Mouse (Mus musculus) kidney, adult 11 months (tissue): Measurements from ENCODE around the gene Plaur.
A peak's percentile ranks its signal among the peaks of the same experiment; 100 is the strongest.

Experiments used
- DNase-seq: peaks from one replicate; pipeline ENCODE4 v3.0.0; 2022

The Plaur gene

DNA sequence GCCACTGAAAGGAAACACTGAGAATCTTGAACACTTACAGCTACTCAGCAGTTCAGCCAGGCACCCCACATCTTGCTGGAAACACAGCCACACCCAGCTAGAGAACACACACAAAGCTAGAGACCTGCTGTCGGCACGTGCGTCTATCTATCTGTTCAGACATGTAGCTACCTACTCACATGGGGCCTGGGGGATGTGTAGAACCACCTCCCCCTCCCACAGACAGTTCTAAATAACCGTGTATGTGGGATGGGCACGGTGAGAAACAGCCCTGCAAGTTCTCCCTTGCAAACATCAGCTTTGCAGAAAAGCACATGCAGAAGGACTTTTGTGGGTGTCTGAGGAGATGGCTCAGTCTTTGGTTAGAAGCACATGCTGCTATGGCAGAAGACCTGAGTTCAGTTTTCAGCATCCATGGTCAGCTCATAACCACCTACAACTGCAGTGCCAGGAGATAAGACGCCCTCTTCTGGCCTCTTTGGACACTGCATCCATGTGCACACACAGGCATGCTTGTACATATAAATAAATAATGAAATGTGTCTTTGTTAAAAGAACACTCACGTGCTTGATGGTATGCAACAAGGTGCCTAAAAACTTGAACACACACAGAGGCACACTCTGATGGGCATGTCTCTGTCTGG is 15.5 kb upstream of the Plaur start:
- no peak for DNase-seq

DNA sequence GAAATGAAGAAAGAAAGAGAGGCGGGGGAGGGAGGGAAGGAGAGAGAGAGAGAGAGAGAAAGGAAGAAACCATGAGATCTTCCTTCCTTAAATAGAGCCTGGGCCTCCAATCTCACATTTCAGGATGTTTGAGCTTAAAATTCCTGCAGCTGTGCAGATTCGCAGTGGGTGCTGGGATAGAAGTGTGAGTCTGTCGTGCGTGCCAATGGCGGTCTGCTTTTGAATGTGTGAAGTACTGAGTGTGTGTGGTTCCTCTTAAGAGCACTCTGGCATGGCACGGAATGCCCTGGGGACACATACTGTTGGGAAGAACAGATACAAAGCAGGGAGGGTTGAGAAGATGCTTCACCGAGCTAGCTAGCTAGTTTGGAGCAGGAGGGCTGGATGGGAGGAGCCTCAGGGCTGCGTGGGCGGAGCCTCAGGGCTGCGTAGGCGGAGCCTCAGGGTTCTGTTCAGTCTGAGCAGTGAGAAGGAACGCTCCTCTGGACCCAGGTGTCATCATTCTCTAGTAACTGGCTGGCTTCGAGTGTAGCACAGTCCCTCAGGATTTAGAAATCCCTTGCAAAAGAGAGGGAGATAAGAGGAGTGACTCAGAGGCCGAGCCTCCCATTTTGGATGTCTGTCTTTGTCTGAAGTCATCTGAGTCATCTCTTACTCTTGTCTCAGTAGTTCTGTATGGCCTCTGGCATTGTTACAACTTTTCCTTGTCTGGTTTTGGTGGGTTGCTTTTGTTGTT is 13.3 kb upstream of the Plaur start:
- no peak for DNase-seq

DNA sequence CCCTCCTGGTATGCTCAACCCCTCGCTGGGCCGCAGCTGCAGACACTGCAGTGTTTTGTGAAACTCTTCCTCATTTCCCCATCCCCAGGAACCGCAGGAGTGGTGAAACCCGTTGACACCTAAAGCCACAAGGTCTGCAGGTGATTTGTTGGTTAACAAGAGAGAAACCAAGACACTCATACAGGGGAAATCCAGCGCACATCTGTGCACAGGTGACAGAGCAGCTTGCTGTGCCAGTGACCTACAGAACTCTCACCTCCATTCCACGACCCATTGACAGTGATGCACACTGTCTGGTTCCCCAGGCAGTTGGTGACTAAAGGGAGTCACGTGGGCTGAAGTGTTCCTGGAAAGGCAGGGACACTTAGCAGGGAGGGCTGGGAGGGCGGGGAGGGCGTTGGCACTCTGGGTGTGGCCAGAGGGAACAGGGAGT is 11.7 kb upstream of the Plaur start:
- DNase-seq: no peak

DNA sequence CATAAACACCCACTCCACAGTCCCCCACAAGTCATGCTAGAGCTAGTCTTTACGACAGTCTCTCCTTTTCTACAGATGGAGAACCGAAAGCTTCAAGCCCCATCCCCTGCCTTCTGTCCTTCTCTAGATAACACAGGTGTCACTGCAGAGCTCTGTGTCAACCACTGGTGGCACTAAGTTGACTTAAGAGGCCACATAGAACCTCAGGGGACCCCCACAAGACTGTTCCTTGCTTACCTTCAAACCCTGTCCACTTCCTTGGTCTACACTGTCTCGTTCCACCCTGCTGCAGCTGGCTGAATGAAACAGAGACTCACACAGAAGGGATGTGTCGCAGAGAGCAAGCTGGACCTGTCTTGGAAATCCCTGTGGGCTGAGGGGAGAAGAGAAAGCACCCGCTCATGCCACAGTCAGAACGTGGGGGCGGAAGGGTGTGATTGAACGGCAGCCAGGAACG is 10.4 kb upstream of the Plaur start, which contains the start of gene Irgc1:
Irgc1 (minus strand) TSS at position 443 of the 457 bp plus-strand sequence.
- no peak for DNase-seq

DNA sequence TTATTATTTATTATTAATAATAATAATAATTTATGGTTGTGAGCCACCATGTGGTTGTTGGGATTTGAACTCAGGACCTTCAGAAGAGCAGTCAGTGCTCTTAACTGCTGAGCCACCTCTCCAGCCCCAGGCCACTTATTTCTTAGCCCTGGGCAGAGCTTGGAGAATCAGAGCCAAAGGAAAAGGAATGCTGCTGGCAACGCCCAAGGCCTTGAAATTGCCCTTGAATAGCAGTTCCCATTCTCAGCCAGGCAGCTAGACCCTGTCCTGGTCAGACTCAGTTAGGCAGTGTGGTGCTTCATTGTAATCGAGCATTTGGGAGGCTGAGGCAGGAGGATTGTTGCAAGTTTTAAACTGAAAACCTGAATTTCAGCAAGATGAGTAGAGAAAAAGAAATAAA is 8.1 kb upstream of the Plaur start:
- no peak for DNase-seq

DNA sequence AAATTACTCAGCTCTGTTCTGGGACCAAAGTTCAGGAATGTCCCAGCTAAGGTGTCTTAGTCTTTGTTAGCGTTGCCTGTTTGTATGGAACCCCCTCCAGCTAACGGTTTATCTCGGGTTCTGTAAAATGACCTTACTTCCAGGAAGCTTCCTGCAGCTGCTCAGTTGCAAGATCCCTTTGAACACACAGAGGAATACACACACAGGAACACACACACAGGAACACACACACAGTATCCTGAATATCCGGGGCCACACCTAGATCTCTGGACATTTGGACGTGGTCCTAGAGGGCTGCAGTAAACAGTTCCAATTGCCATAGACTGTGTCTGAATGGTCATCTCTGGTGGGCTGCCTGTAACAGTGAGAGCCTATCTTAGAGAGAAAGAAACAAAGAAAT is 6.6 kb upstream of the Plaur start:
- DNase-seq: peak; percentile 37

DNA sequence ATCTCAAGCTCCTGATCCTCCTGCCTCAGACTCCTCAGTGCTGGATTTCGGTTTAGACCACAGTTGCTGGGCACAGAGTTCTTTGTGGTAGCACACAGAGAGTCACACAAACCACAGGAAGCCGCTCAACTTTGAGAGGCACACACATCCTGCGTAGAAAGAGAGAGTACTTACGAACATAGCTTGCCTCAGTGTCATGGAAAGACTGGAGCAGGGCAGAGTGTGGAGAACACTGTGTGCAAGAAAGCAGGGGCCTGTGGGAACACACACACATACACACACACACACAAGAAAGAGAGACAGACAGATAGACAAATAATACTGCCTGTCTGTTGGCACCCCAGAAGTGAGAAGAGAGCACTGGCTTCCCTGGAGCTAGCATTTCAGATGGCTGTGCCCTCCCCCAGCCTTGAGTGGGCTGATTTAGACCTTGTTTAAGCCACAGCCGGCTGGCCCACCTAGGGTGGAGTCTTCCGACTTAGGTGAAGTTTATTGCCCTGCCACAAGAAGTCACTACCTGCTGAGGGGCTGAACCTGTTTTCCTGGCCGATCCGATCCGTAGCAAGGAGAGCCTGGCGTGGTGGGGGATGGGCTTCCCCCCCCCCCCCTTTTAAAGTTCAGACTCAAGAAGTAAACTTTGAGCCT is 4.4 kb upstream of the Plaur start:
- DNase-seq: no peak

DNA sequence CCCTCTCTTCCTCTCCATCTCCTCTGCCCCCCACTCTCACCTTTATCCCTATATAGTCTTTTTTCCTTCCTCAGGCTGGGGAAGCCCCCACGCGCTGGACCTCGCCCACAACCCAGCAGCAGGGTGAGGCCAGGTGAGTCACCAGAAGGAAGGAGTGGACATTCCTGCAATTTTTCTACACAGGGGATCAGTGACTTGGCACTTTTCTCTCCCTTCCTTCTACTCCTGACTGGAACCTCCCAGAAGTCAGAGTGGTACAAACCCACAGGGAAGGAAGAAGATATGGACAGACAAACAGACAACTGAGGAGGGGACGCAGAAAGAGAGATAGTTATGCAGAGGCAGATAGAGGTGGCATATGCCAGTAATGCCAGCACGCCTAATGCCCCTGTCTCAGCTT is 2.8 kb upstream of the Plaur start:
- no peak for DNase-seq

DNA sequence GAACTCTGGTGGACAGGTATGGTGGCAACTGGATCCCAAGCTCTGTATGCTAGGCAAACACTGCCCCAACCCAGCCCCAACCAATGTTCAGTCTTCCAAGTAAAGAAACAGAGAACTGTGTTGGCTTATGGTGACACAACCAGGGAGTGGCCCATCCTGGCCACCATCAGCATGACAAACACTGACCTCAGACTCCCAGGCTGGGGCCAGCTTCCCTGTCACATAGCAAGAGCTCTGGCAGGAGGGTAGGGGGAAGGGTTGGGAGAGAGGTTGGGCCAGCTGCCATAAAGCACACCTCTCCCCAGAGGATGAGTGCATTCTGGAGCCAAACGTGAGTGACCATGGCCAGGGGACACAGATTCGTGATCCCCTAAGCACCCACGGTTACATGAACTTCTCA is 2.4 kb upstream of the Plaur start:
- DNase-seq: peak; percentile 39

DNA sequence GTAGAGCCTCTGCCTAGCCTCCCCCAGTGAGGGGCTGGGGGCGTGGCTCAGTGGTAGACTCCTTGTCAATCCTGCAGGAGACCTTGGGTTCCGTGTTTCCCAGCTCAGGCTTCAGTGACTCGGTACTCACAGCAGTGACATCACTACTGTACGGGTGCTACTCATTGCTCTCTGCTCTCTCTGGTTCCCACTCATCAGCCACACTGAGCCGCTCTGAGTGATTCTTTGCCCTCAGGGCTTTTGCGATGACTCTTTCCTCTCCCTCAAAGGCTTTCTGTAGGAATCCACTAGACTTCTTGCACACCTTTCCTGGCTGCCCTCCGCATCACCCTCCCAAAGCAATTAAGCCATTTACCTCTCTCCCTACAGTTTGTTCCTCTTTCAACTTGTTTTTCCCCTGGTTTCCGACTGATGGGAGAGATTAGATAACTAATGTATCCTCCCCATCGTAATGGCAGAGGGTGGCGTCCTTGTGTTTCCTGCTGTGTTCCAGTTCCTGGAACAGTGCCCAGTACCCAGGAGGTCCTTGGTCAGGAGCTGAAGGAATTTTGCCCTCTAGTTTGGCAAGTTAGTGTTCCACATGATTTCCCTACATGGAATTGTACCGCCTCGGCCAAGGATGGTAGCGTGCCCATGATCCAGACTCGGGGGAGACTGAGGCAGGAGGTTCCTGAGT is 770 bp upstream of the Plaur start:
- DNase-seq: peak; percentile 78

DNA sequence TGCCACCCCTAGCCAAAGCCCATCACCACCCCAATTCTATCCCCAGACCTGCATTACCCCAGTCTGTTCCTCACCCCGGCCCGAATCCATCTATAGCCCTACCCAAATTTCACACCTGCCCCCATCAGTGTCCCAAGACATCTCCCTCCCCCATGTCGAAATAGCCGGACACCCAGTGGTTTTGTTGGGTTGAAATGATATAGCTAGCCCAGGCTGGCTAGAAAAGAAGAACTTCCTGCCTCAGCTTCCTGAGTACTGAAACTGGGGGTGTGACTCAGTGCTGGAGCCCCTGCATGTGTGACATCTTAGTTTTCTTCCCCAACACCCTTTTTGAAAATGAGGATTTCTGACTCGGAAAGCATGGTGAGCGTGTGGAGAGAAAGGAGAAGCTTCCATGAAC is 4.6 kb downstream of the Plaur start:
- DNase-seq: no peak

DNA sequence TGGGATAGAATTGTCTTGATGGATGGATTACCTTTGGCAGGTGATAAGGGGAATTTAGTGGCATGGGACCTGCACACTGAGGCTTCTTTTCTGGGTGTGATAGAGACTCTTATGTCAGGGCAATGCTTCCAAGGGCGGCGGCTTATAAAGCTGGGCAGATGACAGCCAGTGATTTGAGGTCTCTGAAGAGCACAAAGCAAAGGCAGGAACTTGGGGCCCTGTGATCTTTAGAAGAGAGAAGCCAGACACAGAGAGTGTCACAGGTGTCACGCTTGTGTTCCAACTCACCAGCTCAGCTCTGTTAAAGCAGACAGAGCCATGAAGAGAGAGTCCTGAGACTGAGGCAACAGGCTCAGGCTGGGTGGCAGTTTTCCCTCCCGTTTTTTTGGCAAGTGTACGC is 5.6 kb downstream of the Plaur start:
- DNase-seq: no peak

DNA sequence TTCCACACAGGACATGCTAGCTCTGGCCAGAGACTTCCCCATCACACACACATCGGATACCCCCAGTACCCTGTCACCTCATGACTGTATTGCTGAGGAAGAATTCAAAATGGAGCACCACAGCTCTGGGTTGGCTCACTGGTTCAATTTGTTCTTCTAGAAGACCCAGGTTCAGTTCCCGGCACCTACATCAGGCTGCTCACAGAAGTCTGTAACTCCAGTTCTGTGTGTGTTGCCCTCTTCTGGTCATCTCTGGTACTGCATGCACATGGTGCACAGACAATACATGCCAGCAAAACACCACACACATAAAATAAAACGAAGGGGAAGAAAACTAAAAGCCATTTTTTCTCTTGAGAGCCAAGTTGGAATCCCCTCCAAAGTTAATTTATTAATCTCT is 6.8 kb downstream of the Plaur start:
- no peak for DNase-seq

DNA sequence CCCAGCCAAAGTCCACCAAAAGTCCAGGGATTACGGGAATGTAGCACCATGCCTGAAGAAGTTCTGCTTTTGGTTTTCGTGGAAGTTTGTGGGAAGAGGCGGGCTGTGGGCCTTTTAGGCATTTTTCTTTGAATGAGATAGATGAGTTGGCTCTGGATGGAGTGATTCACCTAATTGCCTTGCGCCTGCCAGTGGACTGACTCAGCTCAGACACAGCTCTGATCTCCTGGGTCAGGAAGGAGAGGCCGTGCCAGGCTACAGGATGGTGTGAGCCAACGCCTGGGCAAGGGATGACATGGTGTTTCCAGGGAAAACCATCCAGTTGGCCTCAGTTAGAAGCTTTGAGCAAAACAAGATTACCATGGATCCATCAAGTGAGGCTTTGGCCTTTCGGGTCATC is 8.1 kb downstream of the Plaur start:
- DNase-seq: no peak

DNA sequence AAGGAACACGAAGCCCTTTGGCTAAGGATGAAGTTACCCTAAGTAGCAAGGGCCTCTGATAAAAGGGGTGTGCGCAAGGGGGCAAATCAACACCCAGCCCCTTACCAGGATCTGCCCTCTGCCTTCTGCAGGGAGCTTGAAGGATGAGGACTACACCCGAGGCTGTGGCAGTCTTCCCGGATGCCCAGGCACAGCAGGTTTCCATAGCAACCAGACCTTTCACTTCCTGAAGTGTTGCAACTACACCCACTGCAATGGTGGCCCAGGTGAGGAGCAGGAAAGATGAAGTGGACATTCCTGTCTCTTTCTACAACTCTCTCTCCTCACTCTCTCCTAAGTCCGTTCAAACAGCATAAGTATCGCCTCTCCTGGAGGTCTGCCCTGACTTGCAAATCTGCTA is 10.2 kb downstream of the Plaur start:
- DNase-seq: no peak

DNA sequence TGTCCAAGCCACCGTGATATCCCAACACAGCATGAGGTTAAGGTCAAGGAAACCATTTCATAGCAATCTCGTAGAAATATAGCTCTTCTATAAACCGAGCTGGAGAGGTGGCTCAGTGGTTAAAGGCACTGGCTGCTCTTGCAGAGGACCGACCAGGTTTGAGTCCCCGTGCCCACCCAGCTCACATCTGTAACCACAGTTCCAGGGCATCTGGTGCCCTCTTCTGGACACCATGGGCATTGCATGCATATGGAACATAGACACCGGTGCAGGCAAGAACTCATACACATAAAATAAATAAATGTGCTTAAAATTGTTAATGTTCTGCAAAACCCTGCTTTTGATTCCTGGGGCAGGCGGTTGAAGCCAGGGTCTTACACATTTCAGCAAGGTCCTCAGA is 10.7 kb downstream of the Plaur start:
- no peak for DNase-seq

DNA sequence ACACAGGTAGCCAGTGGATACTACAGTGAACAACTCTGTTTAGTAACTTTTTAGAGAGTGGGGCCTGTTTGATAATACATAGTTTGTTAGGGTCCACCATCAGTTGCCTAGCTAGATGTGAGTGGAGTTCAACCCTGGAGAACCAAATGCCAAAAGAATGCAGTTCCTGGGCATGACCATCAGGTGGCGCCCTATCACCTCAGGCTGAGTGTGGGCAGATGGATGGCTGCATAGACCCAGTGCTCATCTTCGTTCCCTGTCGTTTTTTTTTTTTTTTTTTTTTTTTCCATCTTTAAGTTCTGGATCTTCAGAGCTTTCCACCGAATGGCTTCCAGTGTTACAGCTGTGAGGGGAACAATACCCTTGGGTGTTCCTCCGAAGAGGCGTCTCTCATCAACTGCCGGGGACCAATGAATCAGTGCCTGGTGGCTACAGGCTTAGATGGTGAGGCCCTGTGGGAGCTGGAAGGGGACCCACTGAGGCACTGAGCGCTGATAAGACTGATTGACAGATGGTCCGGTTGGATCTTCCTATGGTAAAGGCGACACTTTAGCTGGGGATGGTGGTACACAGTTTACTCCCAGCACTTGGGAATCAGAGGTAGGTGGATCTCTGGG is 11.7 kb downstream of the Plaur start:
- DNase-seq: peak; percentile 36

DNA sequence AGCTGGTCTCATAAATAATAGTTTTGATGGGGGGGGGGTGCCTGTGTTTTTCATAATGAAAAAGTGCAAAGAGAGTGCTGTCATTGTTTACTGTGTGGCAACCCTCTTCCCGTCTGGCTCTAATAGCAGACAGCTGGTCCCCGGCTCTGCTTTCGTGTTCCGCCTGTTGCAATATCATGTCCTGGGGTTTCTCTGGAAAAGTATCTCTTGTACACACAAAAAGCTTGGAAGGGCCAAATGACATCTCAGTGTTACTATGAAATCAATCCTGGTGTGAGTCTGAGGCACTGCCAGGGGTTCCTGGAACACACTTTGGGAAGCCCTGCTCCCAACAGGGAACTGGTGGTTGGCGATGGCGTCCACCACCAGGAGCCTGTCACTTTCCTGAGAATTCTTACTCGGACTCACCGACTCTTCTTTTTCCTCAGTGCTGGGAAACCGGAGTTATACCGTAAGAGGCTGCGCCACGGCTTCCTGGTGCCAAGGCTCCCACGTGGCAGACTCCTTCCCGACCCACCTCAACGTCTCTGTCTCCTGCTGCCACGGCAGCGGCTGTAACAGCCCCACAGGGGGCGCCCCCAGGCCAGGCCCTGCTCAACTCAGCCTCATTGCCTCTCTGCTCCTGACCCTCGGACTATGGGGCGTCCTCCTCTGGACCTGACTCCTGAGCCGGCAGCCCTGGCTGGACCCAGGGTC is 12.7 kb downstream of the Plaur start:
- DNase-seq: no peak

DNA sequence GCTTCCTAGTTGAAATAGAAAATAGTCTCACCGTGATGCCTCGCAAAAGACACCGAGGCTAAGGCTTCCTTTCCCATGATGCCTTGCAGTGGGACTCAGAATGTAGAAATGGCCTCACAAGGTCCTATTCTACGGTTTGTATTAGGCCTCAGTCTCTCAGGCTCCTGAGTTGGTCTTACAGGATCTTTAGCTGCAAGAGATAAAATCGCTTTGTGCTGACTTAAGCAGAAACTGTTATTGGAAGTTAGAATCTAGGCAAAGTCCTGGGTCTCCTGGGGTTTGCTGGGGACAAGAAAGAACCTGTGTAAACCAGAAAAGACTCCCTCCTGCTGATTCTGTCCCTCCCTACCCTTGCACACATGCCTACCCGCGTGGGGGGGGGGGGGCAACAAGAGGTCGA is 14.1 kb downstream of the Plaur start:
- no peak for DNase-seq

DNA sequence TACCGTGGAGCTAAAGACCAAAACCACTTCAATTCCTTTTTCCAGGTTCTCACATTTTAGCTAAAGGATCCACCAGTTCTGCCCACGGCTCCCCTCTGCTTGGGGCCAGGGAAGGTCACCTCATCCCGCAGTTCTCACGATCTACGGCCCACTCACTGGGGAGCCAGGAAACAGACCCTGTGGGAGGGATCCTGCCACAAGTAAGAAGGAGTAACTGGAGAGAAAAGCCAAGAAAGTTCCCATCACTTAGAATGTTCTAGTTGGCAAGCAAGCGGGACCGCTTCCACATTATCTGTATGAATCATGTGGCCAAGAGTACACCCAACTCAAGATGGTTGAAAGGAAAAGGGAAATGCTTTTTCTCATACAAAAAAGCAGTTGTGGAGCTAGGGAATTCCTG is 14.6 kb downstream of the Plaur start:
- no peak for DNase-seq

DNA sequence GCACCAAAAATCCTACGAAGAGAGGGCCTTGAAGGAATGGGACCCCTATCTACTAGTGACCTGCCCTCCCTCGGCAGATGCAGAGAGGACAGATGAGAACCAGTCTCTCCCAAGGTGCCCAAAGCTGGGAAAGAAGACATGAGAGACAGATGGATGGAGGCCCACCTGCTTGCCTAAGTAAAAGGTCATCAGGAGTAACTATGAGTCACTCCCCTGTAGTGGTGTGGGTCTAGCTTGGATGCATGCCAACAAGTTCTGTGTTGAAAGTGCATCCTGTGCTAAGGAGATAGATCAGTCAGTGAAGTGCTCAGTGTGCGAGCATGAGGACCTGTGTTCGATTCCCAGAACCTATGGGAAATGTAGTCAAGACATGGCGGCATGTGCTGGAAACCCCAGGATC is 16.6 kb downstream of the Plaur start:
- no peak for DNase-seq

DNA sequence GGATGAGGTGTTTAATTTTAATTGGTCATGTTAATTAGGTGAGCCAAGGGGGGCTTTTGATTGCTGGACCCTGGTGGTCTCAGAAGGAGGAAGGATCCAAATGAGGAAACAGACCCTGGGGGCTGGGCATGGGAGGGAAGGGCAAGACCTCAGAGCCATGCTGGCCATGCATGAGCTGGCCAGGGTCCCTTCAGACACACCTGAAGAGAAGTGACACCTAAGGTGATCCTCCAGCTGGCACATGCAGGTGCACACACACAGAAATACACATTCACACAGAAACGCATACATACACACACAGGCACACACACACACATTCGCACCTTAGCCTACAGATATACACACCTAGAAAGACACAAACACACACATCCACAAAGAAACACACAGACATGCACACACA is 17.4 kb downstream of the Plaur start:
- DNase-seq: no peak
